Mouse (Mus musculus): Measurements from ENCODE around the gene Olfr146.

Olfr146 gene

DNA sequence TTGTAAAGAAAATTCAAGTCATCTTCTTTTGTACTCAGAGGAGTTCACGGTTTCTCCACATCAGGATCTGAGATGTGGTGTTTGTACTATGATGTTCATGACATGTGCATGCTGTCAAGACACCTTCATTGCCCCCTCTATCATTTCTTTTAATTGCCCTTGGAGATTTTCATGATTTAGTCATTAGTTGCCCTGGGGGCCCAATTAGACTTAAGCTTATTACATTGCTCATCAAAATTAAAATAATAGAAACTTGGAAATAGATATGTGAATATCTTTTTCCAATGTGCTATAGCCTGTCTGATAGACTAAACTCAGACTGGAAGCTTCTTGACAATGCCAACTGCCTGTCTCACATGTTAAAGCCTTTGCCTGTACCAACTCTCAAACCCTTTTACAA, at the start of gene Olfr146:
TSS of gene Olfr146 (minus strand) at position 101 of the 400 bp plus-strand sequence.
- no peak for DNase-seq

DNA sequence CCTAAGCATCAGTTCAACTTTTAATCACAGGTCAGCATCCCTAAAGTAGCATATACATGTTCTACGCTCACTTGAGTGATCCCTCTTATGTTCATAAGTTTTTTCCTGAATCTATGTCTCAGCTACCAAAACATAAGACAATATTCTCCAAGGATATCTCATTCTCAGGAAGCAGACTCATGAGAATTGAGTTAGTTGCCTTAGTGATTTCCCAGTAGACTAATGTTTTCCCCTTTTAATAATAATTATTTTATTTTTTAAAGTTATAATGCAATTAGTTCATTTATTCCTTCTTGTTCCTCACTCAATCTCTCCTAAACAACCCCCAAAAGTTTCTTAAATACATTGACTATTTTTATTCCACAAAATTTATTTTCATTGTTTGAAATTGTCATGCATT, 41.7 kb upstream of the Olfr146 start, which contains the start of gene Olfr937:
TSS of gene Olfr937 (minus strand) at position 101 of the 400 bp plus-strand sequence.
- DNase-seq: no peak

DNA sequence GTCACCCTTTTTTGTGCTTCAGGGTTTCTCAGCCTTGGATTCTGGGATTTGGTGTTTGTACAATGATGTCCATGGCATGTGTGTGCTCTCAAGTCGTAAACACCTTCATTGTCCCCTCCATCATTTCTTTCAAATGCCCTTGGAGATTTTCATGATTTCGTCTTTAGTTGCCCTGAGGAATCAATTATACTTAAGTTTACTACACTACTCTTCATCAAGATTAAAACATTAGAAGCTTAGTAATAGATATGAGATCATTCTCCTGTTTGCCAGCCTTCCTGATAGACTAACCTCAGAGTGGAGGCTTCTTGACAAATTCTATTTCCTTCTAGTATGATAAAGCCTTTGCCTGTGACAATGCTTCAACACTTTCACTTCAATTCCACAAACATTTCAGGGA, 23.6 kb downstream of the Olfr146 start, which contains the start of gene Olfr935:
TSS of gene Olfr935 (minus strand) at position 101 of the 400 bp plus-strand sequence.
- DNase-seq: no peak

- DNase-seq: no peak
Measured at GRCm38 (mm10) chr9:38988215-38988614, 35.0 kb downstream of the Olfr146 start, which contains the start of gene Olfr934. Gene Olfr934 (minus strand): TSS chr9:38988315.

DNA sequence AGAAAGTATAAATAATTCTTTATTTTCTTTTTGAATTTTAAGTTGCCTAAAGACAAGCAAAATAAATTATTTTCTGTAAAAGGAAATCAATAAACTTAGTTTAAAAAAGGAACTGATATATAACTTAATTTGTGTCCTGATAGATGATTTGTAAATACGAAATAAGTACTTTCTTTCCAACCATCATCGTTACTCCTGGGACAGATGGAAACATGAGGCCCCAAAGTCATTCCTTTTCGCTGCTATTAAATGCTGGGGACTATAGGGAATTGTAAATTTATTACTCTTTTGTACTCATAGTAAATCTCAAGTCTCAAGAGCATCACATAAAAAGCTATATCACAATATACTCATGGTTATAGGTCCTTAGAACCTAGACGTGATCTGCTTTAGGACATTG, 51.2 kb downstream of the Olfr146 start, which contains the start of gene Olfr933:
TSS of gene Olfr933 (plus strand) at position 301 of the 400 bp plus-strand sequence.
- no peak for DNase-seq

Data from lung, postnatal 14 days (tissue).